Mouse (Mus musculus) kidney, embryonic 14.5 days (tissue): ENCODE results near the gene Vars2. TPM values are rescaled to one million over a fixed set of nuclear protein-coding genes. Genes with fewer than 3 reads are reported as not detected.

Source experiments
- ATAC-seq: fragments of 200-750 bp; cut with Nextera tagmentation; 2 replicates; pipeline ENCODE4 v1.8.0; 2017; ENCODE audit warnings: moderate number of reproducible peaks, mild to moderate bottlenecking, moderate TSS enrichment, moderate library complexity; ENCODE audit not compliant: low FRiP score, low TSS enrichment
- H3K27ac ChIP-seq: fragments of 300-500 bp; sonication (generic); 2 replicates; pipeline ENCODE4 v1.5.1; 2014; ENCODE audit warnings: low read depth, mild to moderate bottlenecking, low read length, moderate library complexity, mixed read lengths
- H3K27me3 ChIP-seq: fragments of 300-500 bp; sonication (generic); 2 replicates; pipeline ENCODE4 v1.6.1; 2014; ENCODE audit warnings: mild to moderate bottlenecking, low read length; ENCODE audit not compliant: control insufficient read depth, insufficient read depth
- H3K36me3 ChIP-seq: fragments of 300-500 bp; sonication (generic); 2 replicates; pipeline ENCODE4 v1.6.1; 2014; ENCODE audit warnings: low read length, mixed read lengths; ENCODE audit not compliant: control insufficient read depth, insufficient read depth
- H3K4me1 ChIP-seq: fragments of 300-500 bp; sonication (generic); 2 replicates; pipeline ENCODE4 v1.6.1; 2014; ENCODE audit warnings: low read length, mixed read lengths; ENCODE audit not compliant: control insufficient read depth, insufficient read depth
- H3K4me2 ChIP-seq: fragments of 300-500 bp; sonication (generic); replicated peaks from 2 replicates; pipeline ENCODE4 v1.6.1; 2014; ENCODE audit warnings: low read depth, mild to moderate bottlenecking, low read length
- H3K4me3 ChIP-seq: fragments of 300-500 bp; sonication (generic); 2 replicates; pipeline ENCODE4 v1.5.1; 2014; ENCODE audit warnings: mild to moderate bottlenecking, low read length
- H3K9ac ChIP-seq: fragments of 300-500 bp; sonication (generic); 2 replicates; pipeline ENCODE4 v1.6.1; 2014; ENCODE audit warnings: low read depth, mild to moderate bottlenecking, low read length, moderate library complexity
- H3K9me3 ChIP-seq: fragments of 300-500 bp; sonication (generic); 2 replicates; pipeline ENCODE4 v1.6.1; 2016; ENCODE audit warnings: low read length; ENCODE audit not compliant: control insufficient read depth
- WGBS: fragments of 180-500 bp; shearing (Covaris S2); extraction: QIAGEN DNeasy Blood & Tissue Kit; methylation state at CpG from one replicate; pipeline ENCODE4 v1.1.7; 2014; 5-methylcytosine and 5-hydroxymethylcytosine counted together
- polyA plus RNA-seq: library from polyadenylated mRNA; unstranded; fragments of >200 nt; fragmentation: Nextera tagmentation; extraction: Ambion mirVana; gene quantifications from 2 replicates; pipeline ENCODE4 v1.2.1, GENCODE M21; 2014

Gene Vars2
- polyA plus RNA-seq, 1 experiment from 2014 or later = 16.8 TPM

GRCm38 (mm10) chr17:35635202-35635601 lies 32.2 kb downstream of the Vars2 start:
- WGBS = 79% methylated on average over 3 of the region's 3 CpGs
- H3K27me3 ChIP-seq = no peaks in the 10 kb centered on the region
- H3K9me3 ChIP-seq = no peaks in the 10 kb centered on the region
- H3K4me2 ChIP-seq = no peak overlapping the region
- no peak overlapping the region for H3K27ac ChIP-seq
- ATAC-seq = no peak
- H3K9ac ChIP-seq = no peak overlapping the region
- H3K4me3 ChIP-seq = no peak overlapping the region
- H3K36me3 ChIP-seq = no peaks in the 10 kb centered on the region
- no peaks in the 10 kb centered on the region for H3K4me1 ChIP-seq

- Histone ChIP-seq H3K36me3 (no peaks in the 10 kb centered on the region), H3K4me2 (no peak overlapping the region), H3K9me3 (no peaks in the 10 kb centered on the region), H3K4me3 (no peak overlapping the region), H3K9ac (no peak overlapping the region), H3K27me3 (no peaks in the 10 kb centered on the region), H3K27ac (no peak overlapping the region), H3K4me1 (no peaks in the 10 kb centered on the region)
- no peak for ATAC-seq
- WGBS = 44% methylated on average over 1 of the region's 1 CpGs
These were observed 33.4 kb downstream of the Vars2 start for GRCm38 (mm10) chr17:35633992-35634391.

- H3K9ac ChIP-seq = no peak within 1 kb of the TSS
- H3K9me3 ChIP-seq = no peaks in the 10 kb centered on the region
- no peaks in the 10 kb centered on the region for H3K4me1 ChIP-seq
- H3K27ac ChIP-seq = no peak within 1 kb of the TSS
- no peaks in the 10 kb centered on the region for H3K36me3 ChIP-seq
- no peak within 1 kb of the TSS for H3K4me2 ChIP-seq
- no peak within 1 kb of the TSS for H3K4me3 ChIP-seq
- 89% methylated on average over 7 of the region's 7 CpGs for WGBS
- no peak for ATAC-seq
- H3K27me3 ChIP-seq = no peaks in the 10 kb centered on the region
These were observed 40.9 kb downstream of the Vars2 start, which contains the start of gene Gm9573 for GRCm38 (mm10) chr17:35626537-35626936. Gene Gm9573, minus strand, starts transcription at chr17:35626637.

- no peaks in the 10 kb centered on the region for H3K4me1 ChIP-seq
- no peaks in the 10 kb centered on the region for H3K36me3 ChIP-seq
- H3K9ac ChIP-seq = no peak overlapping the region
- 76% methylated on average over 4 of the region's 4 CpGs for WGBS
- no peaks in the 10 kb centered on the region for H3K9me3 ChIP-seq
- H3K27ac ChIP-seq = no peak overlapping the region
- H3K4me2 ChIP-seq = no peak overlapping the region
- H3K27me3 ChIP-seq = no peaks in the 10 kb centered on the region
- ATAC-seq = no peak
- H3K4me3 ChIP-seq = no peak overlapping the region
These were observed 50.3 kb downstream of the Vars2 start for GRCm38 (mm10) chr17:35617127-35617526.

Other genes starting within 250 kb of the Vars2 start
- 2.2 and 2.8 TPM in 2 replicates for gene H2-Q6, start 242.7 kb downstream of the Vars2 start, polyA plus RNA-seq
- gene H2-Q7, start 228.4 kb downstream of the Vars2 start, polyA plus RNA-seq = 11.6 and 15.4 TPM in 2 replicates
- gene H2-Q10, start 197.5 kb downstream of the Vars2 start, polyA plus RNA-seq = 0.26 and 0.39 TPM in 2 replicates
- not detected in 2 replicates for gene Pou5f1, start 161.6 kb downstream of the Vars2 start, polyA plus RNA-seq
- 67.8 and 68.1 TPM in 2 replicates for gene Tcf19, start 150.8 kb downstream of the Vars2 start, polyA plus RNA-seq
- 10.3 and 19.1 TPM in 2 replicates for gene Cchcr1, start 150.5 kb downstream of the Vars2 start, polyA plus RNA-seq
- 0.79 and 0.80 TPM in 2 replicates for gene Psors1c2, start 134.4 kb downstream of the Vars2 start, polyA plus RNA-seq
- gene Cdsn, start 115.5 kb downstream of the Vars2 start, polyA plus RNA-seq = not detected in 2 replicates
- gene 2300002M23Rik, start 100.1 kb downstream of the Vars2 start, polyA plus RNA-seq = not detected in 2 replicates
- 3.3 and 4.2 TPM in 2 replicates for gene Sfta2, start 66.0 kb downstream of the Vars2 start, polyA plus RNA-seq
- gene Gm9573, start 41.0 kb downstream of the Vars2 start, polyA plus RNA-seq = not detected in 2 replicates
- gene Mucl3, start 23.9 kb downstream of the Vars2 start, polyA plus RNA-seq = 0.15 and 0.24 TPM in 2 replicates
- 50.7 and 56.7 TPM in 2 replicates for gene Gtf2h4, start 6.1 kb upstream of the Vars2 start, polyA plus RNA-seq
- gene Ddr1, start 37.0 kb upstream of the Vars2 start, polyA plus RNA-seq = 34.6 and 52.0 TPM in 2 replicates
- 6.8 and 7.7 TPM in 2 replicates for gene Ier3, start 154.1 kb upstream of the Vars2 start, polyA plus RNA-seq
- 35.9 and 36.1 TPM in 2 replicates for gene Flot1, start 155.6 kb upstream of the Vars2 start, polyA plus RNA-seq
- gene Tubb5, start 170.7 kb upstream of the Vars2 start, polyA plus RNA-seq = 1,061 and 1,103 TPM in 2 replicates
- 13.1 and 16.5 TPM in 2 replicates for gene Mdc1, start 173.9 kb upstream of the Vars2 start, polyA plus RNA-seq
- 53.2 and 65.2 TPM in 2 replicates for gene Nrm, start 193.7 kb upstream of the Vars2 start, polyA plus RNA-seq
- gene Ppp1r18, start 198.0 kb upstream of the Vars2 start, polyA plus RNA-seq = 19.1 and 21.1 TPM in 2 replicates
- gene Dhx16, start 212.2 kb upstream of the Vars2 start, polyA plus RNA-seq = 37.8 and 50.0 TPM in 2 replicates
- 36.2 and 41.5 TPM in 2 replicates for gene 2310061I04Rik, start 229.8 kb upstream of the Vars2 start, polyA plus RNA-seq
- gene Atat1, start 242.5 kb upstream of the Vars2 start, polyA plus RNA-seq = 76.5 and 92.2 TPM in 2 replicates
- 79.0 and 101 TPM in 2 replicates for gene Mrps18b, start 248.8 kb upstream of the Vars2 start, polyA plus RNA-seq
- 30.6 and 44.7 TPM in 2 replicates for gene Ppp1r10, start 248.8 kb upstream of the Vars2 start, polyA plus RNA-seq